Mouse (Mus musculus) spleen, postnatal 4 days (tissue): ENCODE results near the gene Plekhg5.

Source experiments
- DNase-seq, 2 experiments: peaks; one replicate each; pipeline ENCODE4 v3.0.0; 2022; ENCODE audit warnings: low spot score in 2 of 2

Gene Plekhg5

DNA sequence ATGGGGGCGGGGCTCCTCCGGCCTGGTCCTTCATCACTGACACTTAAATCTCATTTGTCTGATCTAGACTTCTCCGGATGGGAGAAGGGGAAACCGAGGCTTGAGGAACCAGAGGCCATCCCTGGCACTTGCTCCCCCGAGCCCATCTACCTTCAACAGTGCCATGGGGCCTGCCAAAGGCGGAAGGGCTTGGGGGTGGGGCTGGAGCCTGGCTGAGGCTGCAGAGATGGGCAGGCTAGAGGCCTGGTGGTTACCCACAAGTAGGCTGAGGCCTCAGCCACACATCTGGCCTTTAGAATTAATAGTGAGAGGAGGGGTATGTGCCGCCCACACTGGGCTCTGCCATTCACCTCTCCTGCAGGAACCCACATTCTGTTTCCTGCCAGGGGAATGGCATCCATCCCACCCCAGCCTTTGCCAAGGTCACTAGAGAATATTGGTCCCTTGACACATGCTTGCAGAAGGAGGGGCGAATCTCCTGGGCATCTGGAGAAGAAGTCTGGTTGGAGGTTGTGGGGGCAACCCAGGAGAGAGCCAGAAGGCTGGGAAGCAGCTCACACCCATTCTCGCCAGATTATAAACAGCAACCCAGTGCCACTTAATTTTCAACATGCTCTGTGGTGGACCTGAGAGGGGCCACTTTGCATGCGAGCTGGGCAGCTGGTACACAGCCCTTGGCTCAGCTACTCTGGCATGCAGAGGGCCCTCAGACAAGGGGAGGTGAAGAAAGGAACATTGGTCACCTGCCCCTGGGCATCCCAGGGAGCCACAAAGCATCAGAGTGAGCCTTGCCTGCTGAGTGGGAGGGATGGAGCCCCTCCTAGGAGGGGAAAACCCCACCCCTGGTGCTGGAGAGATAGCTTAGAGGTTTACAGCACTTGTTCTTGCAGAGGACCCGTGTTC lies 1.6 kb upstream of the Plekhg5 start:
- peak in 1 of 2 experiments; percentile 60 for DNase-seq

DNA sequence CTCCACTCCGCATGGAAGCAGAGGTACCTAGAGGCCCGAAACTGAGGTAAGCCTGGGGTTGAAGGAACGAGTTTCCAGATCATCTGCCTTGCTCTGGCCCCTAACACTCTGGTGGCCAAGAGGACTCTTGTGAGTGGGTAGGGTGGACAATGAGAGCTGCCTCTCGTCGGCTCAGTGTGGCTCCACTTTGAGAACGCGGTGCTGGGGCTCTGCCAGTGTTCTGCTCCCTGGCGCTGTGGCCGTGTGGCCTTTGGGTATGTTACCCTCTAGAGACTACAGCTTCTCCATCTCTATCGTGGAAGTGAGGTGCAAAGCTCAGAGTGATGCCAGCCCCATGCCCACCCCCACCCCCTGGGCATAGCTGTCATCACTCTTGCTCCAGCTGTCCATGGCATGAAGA lies 357 bp downstream of the Plekhg5 start:
- DNase-seq = no peak

DNA sequence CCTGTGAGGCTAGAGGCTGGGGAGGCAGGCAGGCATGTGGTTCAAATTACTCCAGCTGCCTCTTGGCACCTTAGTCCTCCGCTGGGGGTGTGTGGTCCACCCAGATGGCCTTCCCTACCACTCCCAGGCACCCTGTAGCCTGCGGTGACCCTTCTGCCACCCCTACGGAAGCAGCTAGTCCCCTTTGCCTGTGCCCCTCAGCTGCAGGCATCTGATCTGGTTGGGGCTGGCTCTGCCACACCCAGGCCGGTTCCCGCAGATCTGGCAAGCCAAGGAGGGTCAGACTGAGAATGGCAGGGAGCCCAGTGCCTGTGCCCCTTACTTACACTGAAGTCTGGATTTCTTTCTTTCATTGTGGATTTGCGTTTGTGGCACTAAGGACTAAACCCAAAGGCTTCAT lies 1.4 kb downstream of the Plekhg5 start:
- DNase-seq = no peak

DNA sequence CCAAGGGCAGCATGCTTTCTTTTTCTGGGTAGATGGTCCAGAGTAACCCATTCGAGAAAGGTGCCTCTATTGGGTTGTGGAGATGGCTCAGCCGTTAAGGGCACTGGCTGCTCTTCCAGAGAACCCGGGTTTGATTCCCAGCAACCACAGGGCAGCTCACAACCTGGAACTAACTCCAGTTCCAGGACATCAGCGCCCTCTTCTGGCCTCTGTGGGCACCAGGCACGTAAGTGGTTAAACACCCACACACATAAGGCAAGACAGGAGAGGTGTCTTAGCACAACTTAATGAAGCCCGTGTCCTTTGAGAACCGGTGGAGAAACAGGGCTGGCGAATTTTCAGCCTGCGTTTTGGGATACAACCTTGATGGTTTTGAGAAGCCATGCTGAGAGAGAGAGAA lies 2.2 kb downstream of the Plekhg5 start:
- no peak for DNase-seq

DNA sequence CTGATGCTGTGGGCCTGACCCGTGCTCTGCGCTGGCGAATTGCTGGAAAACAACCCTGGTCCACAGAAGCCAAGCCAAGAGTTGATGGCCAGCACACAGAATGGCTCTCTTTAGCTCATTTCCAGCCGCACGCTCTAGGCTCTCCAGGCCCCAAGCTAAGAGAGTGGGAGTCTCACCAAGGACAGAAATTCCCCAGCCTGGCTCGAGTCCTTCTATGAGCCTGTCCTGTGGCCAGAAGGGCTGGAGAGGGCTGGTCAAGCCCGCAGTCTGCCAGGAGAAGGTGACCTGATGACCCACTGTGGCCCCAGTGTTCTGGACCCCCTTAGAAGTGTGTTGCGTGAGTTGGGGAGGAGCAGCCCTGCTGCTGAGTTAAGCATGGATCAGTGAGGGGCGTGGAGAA lies 4.9 kb downstream of the Plekhg5 start:
- no peak for DNase-seq

DNA sequence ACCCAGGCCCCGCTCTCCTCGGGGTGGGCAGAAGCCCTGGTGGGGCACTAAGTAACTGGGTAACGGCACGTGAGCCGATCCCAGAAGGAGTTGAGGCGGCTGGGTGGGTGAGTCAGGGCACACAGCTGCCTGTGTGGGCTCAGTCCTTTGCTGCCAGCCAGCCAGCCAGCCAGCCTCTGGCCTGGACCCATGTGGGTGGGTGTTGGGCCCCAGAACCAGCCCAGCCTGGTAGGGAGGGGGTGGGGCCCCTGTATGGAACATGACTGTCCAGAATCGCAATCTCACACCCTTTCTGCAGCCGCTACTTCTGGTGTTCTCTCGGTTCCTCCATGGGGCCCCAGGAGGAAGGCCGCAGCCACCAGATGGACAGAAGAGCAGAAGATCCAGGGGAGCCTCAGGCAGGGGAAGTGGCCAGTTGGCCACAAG lies 5.8 kb downstream of the Plekhg5 start:
- peak in 1 of 2 experiments; percentile 60 for DNase-seq

DNA sequence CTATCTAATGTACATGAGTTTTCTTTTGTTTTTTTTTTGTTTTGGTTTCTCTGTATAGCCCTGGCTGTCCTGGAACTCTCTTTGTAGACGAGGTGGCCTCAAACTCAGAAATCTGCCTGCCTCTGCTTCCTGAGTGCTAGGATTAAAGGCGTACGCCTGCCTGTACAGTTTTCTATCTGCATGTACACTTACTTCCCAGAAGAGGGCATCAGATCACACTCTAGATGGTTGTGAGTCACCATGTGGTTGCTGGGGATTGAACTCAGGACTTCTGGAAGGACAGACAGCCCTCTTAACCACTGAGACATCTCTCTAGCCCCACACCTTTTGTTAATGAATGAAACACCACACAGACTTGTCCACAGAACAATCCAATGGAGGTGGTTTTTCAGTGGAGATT lies 7.0 kb downstream of the Plekhg5 start:
- no peak for DNase-seq

DNA sequence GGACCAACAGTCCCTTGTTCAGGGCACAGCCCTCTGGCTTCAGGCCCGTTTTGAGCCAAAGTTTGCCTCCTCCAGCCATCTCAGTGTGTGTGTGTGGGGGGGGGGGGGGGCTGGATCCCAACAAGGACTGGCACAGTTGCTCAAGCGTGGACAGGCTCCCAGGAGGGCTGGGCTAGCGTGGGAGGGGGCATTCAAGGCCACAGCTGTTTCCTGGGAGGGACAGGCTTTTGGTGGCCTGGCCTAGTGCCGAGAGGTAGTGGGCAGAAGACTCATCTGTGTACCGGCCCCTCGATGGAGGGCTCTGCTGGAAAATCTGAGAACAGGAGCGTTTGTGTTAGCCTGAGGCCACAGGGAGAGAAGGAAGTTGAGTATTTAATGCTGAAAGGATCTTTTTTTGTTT lies 7.6 kb downstream of the Plekhg5 start:
- no peak for DNase-seq

DNA sequence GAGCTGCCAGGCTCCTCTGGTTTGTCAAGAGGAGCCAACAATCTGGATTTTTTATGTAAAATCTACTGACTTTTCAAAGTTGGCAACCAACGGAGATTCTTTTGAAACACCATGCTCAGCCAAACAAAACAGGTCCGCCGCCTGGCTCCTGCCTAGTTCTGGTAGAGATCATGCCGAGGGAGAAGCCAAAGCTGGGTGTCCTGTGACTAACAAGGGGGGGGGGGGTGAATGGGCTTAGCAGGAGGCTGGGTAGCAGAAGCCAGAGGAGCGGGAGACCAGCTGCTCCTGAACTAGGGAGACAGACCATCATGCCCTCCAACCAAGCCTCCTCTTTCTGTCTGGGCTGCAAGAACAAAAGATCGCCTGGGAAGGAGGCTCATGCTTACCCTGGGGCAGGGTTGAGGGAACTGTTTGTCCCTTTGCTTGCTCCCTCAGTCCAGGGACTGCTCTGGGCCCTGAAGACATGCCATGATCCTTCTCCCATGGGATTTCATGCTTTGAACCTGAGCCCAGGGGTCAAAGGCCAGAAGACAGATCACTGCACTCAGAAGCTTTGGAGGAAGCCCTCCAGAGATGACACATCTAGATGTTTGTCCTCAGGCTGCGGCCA lies 11.4 kb downstream of the Plekhg5 start:
- no peak for DNase-seq

DNA sequence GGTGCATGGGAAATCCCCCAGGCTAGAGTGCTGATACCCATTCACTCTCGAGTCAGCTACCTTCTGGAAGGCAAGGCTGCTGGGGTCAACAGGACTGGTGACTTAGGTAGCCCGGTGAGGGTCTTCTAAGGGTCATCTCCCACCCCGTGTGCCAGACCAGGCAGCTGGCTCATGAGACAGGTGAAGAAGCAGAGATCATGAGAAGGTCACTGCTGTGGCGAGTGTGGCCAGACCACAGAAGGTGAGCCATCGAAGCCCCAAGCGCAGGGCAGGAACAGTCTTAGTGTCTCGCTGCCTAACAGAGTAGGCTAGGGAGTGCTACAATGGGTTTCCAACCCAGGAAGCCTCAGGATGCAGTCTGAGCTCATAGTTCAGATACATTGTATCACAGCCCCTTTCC lies 12.3 kb downstream of the Plekhg5 start:
- no peak for DNase-seq

DNA sequence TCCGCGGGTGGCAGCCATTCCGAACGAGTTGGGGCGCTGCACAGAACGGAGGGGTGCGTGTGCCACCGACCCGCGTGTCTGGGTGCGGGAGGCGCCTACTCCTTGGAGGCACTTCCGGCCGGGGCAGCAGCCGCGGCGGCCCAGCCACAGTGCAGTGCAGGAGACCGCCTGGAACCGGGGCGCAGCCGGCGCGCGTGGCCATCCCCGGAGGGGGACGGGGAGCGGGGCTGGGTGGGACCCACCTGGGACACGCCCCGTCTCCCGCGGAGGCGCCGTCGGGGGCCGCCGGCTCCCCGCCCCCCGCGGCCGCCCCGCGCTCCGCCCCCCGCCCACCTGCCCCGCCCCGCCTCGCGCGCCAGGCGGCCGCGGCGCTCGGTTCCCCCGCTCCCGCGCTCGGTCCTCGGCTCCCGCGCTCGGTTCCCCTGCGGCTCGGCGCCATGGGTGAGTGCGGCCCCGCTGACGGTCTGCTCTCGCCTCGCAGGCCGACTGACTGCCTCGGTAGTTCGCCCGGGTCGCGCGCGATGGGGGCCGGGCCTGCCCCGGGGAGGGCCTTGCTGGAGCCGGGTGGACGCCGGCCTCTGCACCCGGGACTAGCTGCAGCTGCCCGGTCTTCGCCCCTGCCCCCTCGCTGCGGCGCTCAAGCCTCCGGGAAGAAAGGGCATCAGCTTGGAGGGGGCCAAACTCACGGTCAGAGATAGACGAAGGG lies 14.4 kb downstream of the Plekhg5 start:
- DNase-seq = peak; percentile 54 to 83

DNA sequence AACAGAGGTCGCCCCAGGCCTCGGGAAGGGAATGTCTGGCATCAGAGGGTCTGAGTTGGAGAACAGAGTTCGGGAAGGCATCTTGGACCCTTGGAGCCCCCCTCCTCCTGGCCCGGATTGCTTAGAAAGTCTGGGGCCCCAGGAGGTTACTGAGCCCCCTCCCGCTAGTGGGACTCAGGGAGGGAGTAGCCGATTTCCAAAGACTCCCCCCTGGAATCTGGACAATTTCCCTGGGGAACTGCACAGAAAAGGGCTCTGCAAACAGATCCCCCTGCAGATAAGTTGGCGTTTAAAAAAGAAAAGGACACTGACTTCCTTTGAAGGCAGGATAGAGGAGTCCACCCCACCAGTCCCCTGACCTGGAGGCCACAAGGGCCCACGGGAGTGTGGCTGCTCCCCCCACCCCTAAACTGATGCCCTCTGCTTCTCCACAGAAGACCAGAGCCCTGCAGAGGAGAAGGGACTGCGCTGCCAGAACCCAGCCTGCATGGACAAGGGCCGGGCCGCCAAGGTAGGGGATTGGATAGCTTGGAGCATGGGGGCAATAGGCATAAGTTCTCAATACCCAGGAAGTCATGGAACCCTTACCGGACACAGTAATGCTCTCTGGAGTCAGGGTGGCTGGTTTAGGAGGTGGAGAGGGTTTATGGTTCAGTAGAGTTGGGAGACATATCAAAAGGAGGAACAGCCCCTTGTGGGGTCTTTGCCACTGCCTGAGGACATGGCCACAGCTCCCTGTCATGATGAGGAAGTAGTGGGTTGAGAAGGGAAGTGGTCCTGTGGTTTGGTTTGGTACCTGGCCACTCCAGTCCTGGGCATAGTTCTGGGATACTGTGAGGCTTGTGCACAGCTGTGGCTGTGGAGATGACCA lies 15.1 kb downstream of the Plekhg5 start:
- no peak for DNase-seq

DNA sequence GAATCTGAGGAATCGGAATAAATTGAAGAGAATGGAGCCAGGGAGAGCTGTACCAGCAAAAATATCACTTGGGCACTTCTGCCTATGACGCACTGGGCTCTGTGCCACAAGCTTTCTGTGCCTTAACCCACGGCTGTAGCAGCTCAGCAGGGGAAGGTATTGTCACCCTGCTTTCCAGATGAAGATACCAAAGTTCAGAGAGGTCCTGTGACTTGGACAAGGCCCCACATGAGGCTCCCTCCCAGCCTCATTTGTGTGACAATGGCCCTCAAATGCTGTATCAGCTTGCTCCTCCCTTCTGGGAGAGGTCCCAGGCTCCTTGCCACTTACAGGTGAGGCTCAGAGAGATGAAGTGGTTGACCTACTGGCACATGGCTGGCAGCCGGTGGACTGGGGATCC lies 15.8 kb downstream of the Plekhg5 start:
- DNase-seq = no peak

DNA sequence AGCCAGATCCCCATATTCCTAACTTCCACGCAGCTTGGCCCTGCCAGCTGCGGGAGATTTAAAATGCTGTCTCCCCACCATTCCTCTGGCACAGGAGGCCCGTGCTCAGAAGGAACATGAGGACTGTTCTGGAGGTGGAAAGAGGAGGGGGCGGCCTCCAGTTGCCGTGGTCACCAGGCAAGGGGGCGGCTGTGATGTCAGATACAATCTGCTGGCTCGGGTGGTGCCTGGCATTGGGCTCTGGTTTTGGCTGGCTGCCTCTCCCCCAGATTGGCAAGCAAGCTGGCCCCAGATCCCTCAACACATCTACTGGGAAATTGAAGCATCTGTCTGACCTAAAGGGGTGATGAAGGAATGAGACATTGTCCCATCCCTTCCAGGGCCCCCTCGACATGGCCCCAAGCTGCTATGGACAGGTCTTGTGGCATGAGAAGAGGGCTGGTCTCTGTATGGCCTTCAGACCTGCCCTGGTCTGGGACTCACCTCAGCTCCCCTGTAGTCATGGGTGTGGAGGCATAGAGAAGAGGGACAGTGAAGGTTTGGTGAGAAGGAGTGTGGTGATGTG lies 16.3 kb downstream of the Plekhg5 start:
- no peak for DNase-seq

DNA sequence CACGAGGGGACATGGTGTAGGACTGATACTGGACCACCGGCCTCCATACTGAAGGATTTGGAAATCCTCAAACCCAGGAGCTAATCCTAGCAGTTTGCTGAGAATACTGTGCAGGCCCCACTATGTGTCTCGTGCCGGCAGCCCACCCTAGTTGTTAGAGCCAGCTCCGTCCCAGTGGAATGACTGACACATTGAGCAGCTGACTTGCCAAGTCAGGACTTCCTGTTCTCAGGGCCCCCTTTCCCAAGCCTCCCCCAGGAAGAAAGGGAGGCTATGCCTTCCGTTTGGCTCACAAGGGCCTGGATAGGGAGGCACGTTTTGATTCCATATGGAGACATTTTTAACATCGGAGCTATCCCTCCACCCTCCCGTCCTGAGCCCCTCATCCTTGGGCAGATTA lies 17.9 kb downstream of the Plekhg5 start:
- DNase-seq = no peak

DNA sequence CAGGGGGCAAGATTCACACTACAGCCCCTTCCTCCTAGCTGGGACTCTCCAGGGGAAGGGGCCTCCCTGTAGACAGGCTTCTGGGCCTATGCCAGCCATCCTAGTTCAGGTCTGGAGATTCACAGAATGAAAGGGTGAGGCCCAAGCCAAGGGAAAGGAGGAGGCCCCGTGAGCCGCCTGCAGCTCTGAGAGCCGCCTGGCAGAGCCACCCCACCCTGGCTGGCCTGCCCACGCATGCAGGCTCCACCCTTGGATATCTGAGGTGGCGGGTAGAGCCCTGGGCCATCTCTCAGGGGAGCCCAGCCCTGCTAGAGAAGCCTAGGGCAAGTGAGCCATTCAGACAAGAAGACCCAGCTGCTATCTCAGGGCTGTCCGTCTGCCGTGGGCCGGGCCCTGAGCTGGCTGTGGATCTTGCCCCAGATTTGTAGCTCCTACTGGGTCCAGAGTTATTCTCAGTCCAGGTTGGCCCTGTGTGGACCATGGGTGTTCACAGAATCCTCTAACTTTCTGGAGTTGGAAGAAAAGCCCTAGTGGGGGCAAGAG lies 20.5 kb downstream of the Plekhg5 start:
- DNase-seq = peak; percentile 79 to 86

DNA sequence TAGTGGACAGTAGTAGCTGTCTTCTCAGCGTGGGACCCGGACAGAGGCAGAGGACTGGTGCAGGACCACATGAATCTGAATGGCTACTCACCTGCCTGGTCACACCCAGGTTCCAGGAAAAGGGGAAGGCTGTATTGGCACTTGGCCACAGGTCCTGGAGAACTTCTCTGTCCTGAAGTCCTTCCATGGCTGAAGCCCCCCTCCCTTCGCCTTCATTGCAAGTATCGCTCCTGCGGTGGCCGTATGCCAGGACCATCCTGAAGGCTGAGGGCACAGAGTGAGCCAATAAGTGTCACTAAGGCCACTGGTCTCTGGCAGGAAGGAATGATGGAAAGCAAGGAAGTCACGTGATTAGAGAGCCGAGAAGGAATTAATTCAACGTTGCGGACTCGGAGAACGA lies 21.9 kb downstream of the Plekhg5 start:
- DNase-seq = no peak

DNA sequence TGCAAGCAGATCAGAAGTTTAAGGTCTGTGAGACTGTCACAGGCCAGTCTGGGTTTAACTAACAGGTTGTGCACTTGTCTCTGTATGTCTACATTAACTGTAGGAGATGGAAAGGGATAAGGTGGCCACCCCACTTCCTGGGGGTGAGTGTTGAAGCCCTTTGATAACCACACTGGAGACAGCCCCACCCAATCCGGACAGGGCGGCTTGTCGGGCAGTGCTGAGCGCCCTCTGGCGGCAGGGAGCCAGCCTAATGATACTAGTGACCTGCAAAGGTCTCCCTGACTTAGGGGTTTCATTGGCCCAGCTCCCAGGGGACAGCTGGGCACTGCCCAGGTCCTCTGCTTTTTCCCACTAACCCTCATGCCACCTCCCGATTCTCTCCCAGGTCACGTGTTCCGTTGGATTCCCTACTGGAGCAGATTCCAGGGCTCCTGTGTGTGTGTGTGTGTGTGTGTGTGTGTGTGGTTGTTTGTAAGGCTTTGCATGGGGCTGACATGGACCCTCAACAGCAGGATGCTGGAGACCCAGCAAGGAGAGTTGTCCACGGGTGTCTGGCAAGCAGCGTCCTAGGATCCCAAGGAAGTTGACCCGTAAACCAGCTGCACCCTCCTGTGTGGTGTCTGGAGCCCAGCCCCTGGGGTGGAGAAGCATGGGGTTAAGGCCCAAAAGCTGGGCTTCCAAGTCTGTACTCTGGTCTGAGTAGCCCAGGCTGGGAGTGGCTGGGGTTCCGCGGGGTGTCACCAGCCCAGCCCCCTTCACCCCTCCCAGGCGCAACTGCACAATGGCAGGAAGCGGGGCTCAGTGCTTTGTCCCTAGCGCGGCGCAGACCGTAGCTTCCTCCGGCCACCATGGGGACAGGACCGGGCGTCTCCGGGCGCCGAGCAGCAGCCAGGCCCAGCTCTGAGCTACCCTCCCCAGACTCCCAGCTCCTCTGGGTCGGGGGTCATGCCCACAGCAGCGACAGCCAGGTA lies 23.9 kb downstream of the Plekhg5 start:
- peak; percentile 90 to 97 for DNase-seq

DNA sequence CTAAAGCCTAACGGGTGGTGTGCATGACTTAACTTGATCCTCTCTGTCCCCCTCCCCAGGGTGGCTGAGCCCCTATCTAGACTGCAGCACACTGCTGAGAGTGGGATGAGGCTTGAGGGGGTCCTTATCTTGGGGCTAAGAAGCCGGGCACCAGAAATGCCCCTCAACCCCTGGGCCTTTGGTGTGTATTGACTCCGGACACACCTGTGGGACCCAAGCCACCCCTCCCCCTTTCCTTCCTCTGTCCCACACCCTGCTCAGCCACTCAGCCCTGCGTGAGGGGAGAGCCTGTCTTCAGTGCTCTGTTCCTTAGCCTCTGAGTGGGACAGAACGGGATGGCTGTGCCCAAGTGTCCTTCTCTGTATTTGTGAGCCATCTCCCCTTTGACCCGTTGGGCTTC lies 24.6 kb downstream of the Plekhg5 start:
- no peak for DNase-seq
